Mouse (Mus musculus) bone marrow macrophage, adult 2 months (primary cell): ENCODE measurements at regions not wholly inside any gene's neighbourhood (a gene's known extent, or its start where the extent isn't known, plus 50 kb on each side); places are given as distances from the start of the nearest gene placed in this dataset.

Experiments
- CTCF ChIP-seq: IDR thresholded peaks from 2 replicates; pipeline ENCODE4 v1.5.1; 2012; ENCODE audit warnings: low read depth, mild to moderate bottlenecking, low read length, moderate library complexity
- POLR2A ChIP-seq: IDR thresholded peaks from 2 replicates; pipeline ENCODE4 v1.6.1; 2012; ENCODE audit warnings: mild to moderate bottlenecking, low read depth, low read length, borderline replicate concordance

DNA sequence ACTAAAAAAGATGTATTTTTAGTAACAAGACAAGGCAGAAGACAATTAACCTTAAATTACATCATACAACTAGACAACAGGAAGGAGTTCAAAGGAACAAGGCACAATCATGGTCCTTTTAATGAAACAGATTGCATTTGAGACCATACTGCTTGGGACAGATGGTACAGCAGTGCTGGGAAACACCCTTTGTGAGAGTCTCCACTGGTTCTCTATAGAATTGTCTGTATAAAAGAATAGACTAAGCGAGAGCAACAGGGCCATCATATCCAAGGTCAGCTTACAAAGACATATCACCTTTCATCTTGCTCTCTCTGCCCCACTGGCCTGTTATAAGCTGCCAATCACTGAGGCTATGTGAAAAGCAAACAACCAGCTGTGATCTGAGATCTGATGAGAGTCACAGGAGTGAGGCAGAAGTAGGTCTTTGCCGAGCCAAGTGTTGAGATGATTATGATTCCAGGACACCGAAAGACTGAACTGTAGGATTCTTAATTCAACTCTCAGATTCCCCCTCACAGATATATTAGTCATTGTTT, 224.6 kb upstream of the Ptger4 start:
- TF ChIP-seq CTCF (no peak), POLR2A (no peak)
